Mouse (Mus musculus) bone marrow macrophage, adult 2 months (primary cell): ENCODE data around the gene Gm43191. TPM values are rescaled to one million over a fixed set of nuclear protein-coding genes. Genes with fewer than 3 reads are reported as not detected.

Source experiments
- H3K27ac ChIP-seq: 2 replicates; pipeline ENCODE4 v1.5.1; 2012; ENCODE audit warnings: low read depth, low read length; ENCODE audit not compliant: insufficient read depth
- H3K4me1 ChIP-seq: 2 replicates; pipeline ENCODE4 v1.6.1; 2012; ENCODE audit warnings: low read length; ENCODE audit not compliant: control insufficient read depth, insufficient read depth
- H3K4me3 ChIP-seq: 2 replicates; pipeline ENCODE4 v1.5.1; 2012; ENCODE audit warnings: mild to moderate bottlenecking, low read length, moderate library complexity; ENCODE audit not compliant: insufficient read depth
- CTCF ChIP-seq: IDR thresholded peaks from 2 replicates; pipeline ENCODE4 v1.5.1; 2012; ENCODE audit warnings: low read depth, mild to moderate bottlenecking, low read length, moderate library complexity
- POLR2A ChIP-seq: IDR thresholded peaks from 2 replicates; pipeline ENCODE4 v1.6.1; 2012; ENCODE audit warnings: mild to moderate bottlenecking, low read depth, low read length, borderline replicate concordance
- polyA plus RNA-seq: library from polyadenylated mRNA; stranded (reverse); fragments of >200 nt; gene quantifications from 2 replicates; pipeline ENCODE4 v1.2.4, GENCODE M21; 2012; ENCODE audit not compliant: missing spikeins, insufficient read depth, insufficient read length

Gm43191 gene
- polyA plus RNA-seq, 1 experiment: not detected

DNA sequence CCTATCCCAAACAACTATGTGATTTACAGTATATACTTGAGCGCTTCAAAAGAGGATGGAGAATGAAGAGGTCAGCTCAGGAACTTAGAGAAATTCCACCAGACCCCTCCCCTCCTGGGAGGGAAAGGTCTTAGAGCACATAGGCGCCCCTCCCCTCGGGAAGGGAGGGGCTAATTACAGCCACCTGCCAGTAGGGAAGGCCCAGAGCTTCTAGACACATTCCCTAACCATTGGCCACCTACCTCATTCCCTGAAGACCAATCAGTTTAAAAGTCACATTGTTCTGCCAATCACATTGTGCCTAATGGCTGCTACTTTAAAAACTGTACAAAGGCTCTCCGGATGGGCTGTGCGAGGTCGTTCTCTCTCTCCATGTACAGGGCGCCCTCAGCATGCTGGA, 58.4 kb downstream of the Gm43191 start:
- Histone ChIP-seq H3K4me1 (no peaks in the 10 kb centered on the region), H3K4me3 (no peak overlapping the region), H3K27ac (no peak overlapping the region)
- TF ChIP-seq CTCF (no peak), POLR2A (no peak)

DNA sequence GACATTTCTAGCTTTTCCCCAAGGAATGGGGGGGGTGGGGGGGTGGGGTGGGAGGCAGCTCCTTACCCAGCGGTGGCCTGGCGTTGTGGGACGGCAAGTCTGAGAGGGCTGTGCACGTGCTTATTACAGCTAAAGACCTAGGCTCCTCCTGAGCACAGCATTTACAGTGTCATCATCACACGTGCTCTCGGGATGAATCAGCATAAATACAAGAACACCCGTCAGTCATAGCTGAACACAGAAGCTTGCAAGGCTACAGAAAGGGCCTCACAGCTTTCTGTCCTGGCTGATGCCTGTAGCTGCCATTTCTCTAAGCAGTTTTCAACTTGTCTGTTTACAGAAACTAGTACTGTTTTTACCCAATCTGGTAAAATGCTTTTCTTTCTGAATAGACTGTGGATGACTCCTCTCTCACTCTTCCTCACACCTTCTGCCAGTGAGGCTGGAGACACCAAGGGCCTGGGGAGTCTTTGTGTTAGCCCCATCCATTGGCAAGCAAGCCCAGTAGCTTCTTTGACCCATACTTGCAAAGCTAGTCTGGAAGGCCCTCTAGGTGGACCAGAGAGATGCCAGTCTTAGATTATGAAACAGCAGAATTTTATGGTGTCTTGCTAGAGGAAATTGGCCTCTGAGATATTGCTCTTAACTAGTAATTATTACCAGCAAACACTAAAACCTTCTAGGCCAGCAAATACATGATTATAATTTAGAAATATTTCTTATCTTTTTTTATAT, 60.3 kb downstream of the Gm43191 start:
- TF ChIP-seq POLR2A (no peak), CTCF (no peak)
- H3K4me3 ChIP-seq: no peak overlapping the region
- no peak overlapping the region for H3K27ac ChIP-seq
- H3K4me1 ChIP-seq: peaks cover 7% of the 10 kb centered on the region

DNA sequence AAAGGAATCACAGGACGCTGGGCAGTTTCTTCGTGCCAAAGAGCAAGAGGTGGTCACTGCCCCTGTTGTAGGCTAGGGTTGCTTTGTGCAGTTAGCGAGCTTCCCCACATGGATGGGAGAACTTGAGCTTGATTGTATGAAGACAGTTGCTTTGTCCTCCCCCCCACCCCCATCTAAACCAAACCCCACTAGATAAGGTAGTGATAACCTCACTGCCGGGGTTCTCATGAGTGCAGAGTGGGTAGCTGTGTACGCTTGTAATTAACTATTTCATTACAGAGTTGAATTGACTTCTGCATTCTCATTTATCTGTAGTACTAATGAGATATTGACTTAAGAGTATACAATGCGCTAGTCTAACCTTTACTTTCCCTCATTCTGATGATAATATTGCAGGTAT, 62.2 kb downstream of the Gm43191 start:
- H3K27ac ChIP-seq: no peak overlapping the region
- no peak overlapping the region for H3K4me3 ChIP-seq
- TF ChIP-seq CTCF (no peak), POLR2A (no peak)
- peaks cover 22% of the 10 kb centered on the region for H3K4me1 ChIP-seq

DNA sequence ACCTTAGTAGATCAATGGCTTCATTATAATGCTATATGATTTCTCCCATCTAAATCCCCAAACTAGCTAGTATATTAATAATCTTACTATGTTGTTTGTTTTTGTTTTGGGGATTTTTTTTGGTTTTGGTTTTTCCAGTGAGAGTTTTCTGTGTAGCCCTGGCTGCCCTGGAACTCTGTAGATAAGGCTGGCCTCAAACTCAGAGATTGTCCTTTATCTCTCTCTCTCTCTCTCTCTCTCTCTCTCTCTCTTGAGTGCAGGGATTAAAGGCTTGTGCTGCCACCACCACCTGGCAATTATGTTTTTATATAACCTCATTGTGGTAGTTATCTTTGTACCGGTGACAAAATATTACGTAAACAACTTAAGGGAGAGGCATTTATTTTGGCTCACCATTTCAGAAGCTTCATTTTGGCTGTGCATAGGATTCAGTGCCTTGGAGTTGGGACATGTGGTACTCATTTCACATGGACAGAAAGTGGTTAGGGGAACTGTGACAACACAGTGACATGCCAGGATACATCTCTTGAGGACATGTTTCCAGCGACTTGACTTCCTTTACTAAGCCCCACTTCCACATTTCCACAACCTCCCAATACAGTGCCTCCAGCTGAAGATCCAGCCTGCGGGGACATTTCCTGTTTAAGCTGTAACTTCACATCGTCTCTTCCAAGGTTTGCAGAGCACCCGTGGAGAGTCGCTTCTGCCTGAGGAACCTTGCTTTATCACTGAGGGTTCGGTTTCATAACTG, 65.6 kb downstream of the Gm43191 start:
- Histone ChIP-seq H3K27ac (peak overlapping the region; percentile 18), H3K4me3 (no peak overlapping the region), H3K4me1 (peaks cover 25% of the 10 kb centered on the region)
- TF ChIP-seq CTCF (no peak), POLR2A (no peak)

DNA sequence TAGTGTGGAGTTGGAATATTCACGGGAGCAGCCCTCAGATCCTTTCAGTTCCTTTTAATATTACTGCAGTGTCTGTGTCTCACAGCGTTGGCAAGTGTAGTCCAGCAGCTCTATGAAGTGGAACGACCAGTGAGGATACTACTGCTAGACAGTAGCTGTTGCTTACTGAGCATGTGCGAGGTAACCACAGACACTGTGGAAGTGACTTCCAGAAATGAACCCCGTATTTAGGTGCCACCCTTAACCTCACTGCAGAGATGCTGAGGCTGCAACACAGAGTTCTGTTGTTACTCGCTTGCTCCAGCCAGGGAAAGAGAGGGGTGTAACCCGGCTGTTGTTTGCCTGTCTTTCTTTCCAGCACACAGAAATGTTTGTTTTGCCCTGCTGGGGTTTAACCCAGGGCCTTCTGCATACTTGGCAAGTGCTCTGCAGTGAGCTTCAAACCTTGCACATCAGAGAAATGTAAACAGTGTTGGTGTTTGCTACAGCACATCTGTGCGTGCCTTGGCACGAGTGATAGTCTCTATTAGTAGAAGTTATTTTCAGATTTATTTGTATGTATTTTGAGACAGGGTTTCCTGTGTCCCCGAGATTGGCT, 66.7 kb downstream of the Gm43191 start, which contains the start of gene Trmt13:
Gene Trmt13, minus strand, starts transcription at position 293 of the 598 bp plus-strand sequence.
- peak within 1 kb of the TSS; percentile 7 for H3K27ac ChIP-seq
- no peak within 1 kb of the TSS for H3K4me3 ChIP-seq
- TF ChIP-seq CTCF: no peak
- TF ChIP-seq POLR2A: no peak
- H3K4me1 ChIP-seq: peaks cover 25% of the 10 kb centered on the region

DNA sequence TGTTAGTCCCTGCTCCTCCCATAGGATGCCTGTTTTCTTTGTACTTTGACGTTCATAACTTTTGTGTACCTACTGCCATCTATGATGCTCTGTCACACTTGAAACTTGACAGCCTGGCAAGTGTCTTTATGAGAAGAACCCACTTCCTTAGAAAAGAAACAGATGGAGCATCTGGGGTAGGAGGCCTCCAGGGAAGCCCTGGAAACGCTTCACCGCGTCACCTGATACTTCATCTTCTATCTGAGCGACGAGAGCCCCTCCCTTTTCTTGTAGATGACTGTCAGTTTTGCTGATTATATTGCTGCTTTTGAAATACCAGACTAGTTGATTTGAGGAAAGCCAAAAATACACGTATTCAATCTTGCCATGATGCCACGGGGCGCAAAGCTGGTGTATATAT, 76.5 kb downstream of the Gm43191 start:
- Histone ChIP-seq H3K27ac (no peak overlapping the region), H3K4me1 (peaks cover 4% of the 10 kb centered on the region; the same call in 1 of the 2 replicates), H3K4me3 (no peak overlapping the region)
- no peak for TF ChIP-seq POLR2A
- TF ChIP-seq CTCF: no peak

DNA sequence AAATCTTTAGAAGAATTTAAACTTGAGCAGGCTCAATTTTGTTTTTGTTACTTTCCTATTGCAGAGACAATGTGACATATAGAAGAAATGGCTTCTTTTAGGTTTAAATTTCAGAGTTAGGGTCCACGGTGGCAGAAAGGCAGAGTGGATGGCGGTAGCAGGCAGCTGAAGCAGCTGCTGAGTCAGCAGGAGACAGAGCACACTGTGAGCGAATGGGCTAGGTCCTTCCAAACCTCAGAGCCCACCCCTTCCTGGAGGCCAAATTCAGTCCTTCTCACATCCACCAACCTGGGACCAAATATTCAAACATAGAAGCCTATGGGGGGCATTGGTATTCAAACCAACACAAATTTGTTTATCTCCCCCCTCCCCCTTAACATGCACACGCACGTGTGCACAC, 79.3 kb downstream of the Gm43191 start:
- no peak for TF ChIP-seq CTCF
- TF ChIP-seq POLR2A: no peak
- Histone ChIP-seq H3K4me1 (peaks cover 4% of the 10 kb centered on the region), H3K4me3 (no peak overlapping the region), H3K27ac (no peak overlapping the region)

DNA sequence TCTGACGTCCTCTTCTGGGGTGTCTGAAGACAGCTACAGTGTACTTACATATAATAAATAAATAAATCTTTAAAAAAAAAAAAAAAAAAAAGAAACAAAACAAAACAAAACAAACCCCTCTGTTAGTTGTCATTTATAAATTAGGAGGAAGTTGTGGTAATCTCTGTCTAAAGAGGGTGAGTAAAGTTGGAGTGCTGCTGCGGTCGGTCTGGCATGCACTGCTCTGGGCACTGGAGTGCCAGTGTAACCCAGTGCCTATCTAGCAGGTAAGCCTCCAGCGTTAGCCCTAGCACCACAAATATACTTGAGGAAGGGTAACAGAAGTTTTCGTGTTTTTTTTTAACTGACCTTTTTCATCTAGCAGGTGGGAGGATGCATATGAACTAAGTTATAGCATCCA, 80.1 kb downstream of the Gm43191 start:
- TF ChIP-seq POLR2A (no peak), CTCF (no peak)
- Histone ChIP-seq H3K27ac (no peak overlapping the region), H3K4me1 (peaks cover 8% of the 10 kb centered on the region)

DNA sequence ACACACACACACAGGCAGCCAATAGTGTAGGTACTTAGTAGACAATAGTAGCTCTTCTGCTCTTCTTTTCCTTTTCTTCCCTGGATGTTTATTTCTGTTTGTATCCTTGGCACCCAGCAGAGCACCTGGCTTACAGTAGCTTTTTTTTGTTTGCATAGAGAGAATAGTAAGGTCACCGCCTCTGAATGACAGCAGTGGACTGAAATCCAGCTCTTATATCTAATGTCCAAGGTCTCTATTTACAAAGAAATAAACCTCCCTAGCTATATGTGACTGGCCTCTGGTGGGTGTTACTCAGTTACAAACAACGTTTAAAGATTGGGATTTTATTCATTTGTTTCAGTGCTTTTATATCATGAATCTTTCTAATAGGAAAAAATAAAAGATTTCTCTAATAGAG, 81.4 kb downstream of the Gm43191 start:
- Histone ChIP-seq H3K4me1 (peaks cover 8% of the 10 kb centered on the region), H3K4me3 (no peak overlapping the region), H3K27ac (no peak overlapping the region)
- TF ChIP-seq CTCF: no peak
- TF ChIP-seq POLR2A: no peak

More for the DNA sequence above, 80.1 kb downstream of the Gm43191 start:
- no peak overlapping the region for H3K4me3 ChIP-seq

DNA sequence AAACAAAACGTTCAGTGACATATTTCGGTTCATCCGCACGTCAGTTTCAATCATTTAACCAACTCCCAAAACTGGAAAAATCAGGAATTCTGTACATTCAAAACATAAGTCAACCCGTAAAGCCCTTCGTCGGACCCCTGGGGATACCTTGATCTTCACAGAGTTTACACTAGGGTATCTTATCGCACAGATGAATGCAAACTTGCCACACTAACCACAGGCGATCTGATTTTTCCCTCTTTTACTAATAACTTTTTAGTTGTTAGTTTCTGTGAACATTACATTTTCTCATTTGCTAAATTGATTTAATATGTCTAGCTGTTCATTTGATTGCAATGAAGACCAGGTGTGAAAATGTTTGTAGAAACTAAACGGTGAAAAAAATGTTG, 85.5 kb downstream of the Gm43191 start:
- H3K27ac ChIP-seq: no peak overlapping the region
- TF ChIP-seq POLR2A (no peak), CTCF (no peak)

More for the DNA sequence above, 85.5 kb downstream of the Gm43191 start:
- H3K4me3 ChIP-seq: peak overlapping the region; percentile 78
- peaks cover 9% of the 10 kb centered on the region for H3K4me1 ChIP-seq
